Mouse (Mus musculus) lung, embryonic 16.5 days (tissue): ENCODE data around the gene Ltbp1. TPM values are rescaled to one million over a fixed set of nuclear protein-coding genes. Genes with fewer than 3 reads are reported as not detected.

Source experiments
- ATAC-seq: fragments of 200-750 bp; cut with Nextera tagmentation; 2 replicates; pipeline ENCODE4 v1.8.0; 2017; ENCODE audit warnings: low read depth, mild to moderate bottlenecking, moderate library complexity
- H3K27ac ChIP-seq: fragments of 300-500 bp; sonication (generic); 2 replicates; pipeline ENCODE4 v1.5.1; 2014; ENCODE audit warnings: mild to moderate bottlenecking, control low read depth, low read length
- H3K27me3 ChIP-seq: fragments of 300-500 bp; sonication (generic); 2 replicates; pipeline ENCODE4 v1.6.1; 2014; ENCODE audit warnings: low read depth, low read length, mixed read lengths; ENCODE audit not compliant: control insufficient read depth, insufficient read depth
- H3K36me3 ChIP-seq: fragments of 300-500 bp; sonication (generic); 2 replicates; pipeline ENCODE4 v1.6.1; 2014; ENCODE audit warnings: low read length; ENCODE audit not compliant: control insufficient read depth, insufficient read depth
- H3K4me1 ChIP-seq: fragments of 300-500 bp; sonication (generic); replicated peaks from 2 replicates; pipeline ENCODE4 v1.6.1; 2014; ENCODE audit warnings: low read length, mixed read lengths; ENCODE audit not compliant: control insufficient read depth, insufficient read depth
- H3K4me2 ChIP-seq: fragments of 300-500 bp; sonication (generic); 2 replicates; pipeline ENCODE4 v1.6.1; 2014; ENCODE audit warnings: low read depth, low read length, control low read depth
- H3K4me3 ChIP-seq: fragments of 300-500 bp; sonication (generic); 2 replicates; pipeline ENCODE4 v1.5.1; 2014; ENCODE audit warnings: mild to moderate bottlenecking, low read length, control low read depth
- H3K9ac ChIP-seq: fragments of 300-500 bp; sonication (generic); 2 replicates; pipeline ENCODE4 v1.6.1; 2014; ENCODE audit warnings: low read length, control low read depth
- H3K9me3 ChIP-seq: fragments of 300-500 bp; sonication (generic); 2 replicates; pipeline ENCODE4 v1.6.1; 2016; ENCODE audit warnings: low read length; ENCODE audit not compliant: control insufficient read depth
- WGBS: fragments of 180-500 bp; shearing (Covaris S2); extraction: QIAGEN DNeasy Blood & Tissue Kit; methylation state at CpG from one replicate; pipeline ENCODE4 v1.1.7; 2014; 5-methylcytosine and 5-hydroxymethylcytosine counted together
- polyA plus RNA-seq: library from polyadenylated mRNA; unstranded; fragments of >200 nt; fragmentation: Nextera tagmentation; extraction: Ambion mirVana; gene quantifications from 2 replicates; pipeline ENCODE4 v1.2.1, GENCODE M21; 2015

Gene Ltbp1
- polyA plus RNA-seq, 1 experiment from 2014 or later: 24.2 TPM

- no peaks in the 10 kb centered on the region for H3K36me3 ChIP-seq
- H3K4me2 ChIP-seq: no peak overlapping the region
- no peak overlapping the region for H3K27ac ChIP-seq
- H3K9me3 ChIP-seq: no peaks in the 10 kb centered on the region
- peaks cover 7% of the 10 kb centered on the region; the same call in 1 of the 2 replicates for H3K4me1 ChIP-seq
- no peak overlapping the region for H3K9ac ChIP-seq
- WGBS: 74% methylated on average over 11 of the region's 11 CpGs
- H3K27me3 ChIP-seq: no peaks in the 10 kb centered on the region
- ATAC-seq: no peak
- H3K4me3 ChIP-seq: no peak overlapping the region
Measured at GRCm38 (mm10) chr17:75088727-75089126, 83.4 kb downstream of the Ltbp1 start.

- H3K36me3 ChIP-seq: no peaks in the 10 kb centered on the region
- no peak overlapping the region for H3K9ac ChIP-seq
- no peak overlapping the region for H3K27ac ChIP-seq
- WGBS: 76% methylated on average over 6 of the region's 6 CpGs
- H3K4me3 ChIP-seq: no peak overlapping the region
- H3K4me1 ChIP-seq: peaks cover 7% of the 10 kb centered on the region; the same call in 1 of the 2 replicates
- no peak for ATAC-seq
- no peaks in the 10 kb centered on the region for H3K27me3 ChIP-seq
- no peak overlapping the region for H3K4me2 ChIP-seq
- no peaks in the 10 kb centered on the region for H3K9me3 ChIP-seq
Measured at GRCm38 (mm10) chr17:75090556-75090955, 85.2 kb downstream of the Ltbp1 start.

- Histone ChIP-seq H3K9ac (no peak overlapping the region), H3K4me2 (no peak overlapping the region), H3K27me3 (no peaks in the 10 kb centered on the region), H3K27ac (no peak overlapping the region), H3K9me3 (no peaks in the 10 kb centered on the region), H3K4me3 (no peak overlapping the region), H3K36me3 (no peaks in the 10 kb centered on the region), H3K4me1 (peaks cover 6% of the 10 kb centered on the region; the same call in 1 of the 2 replicates)
- WGBS: 63% methylated on average over 3 of the region's 3 CpGs
- no peak for ATAC-seq
Measured at GRCm38 (mm10) chr17:75093563-75093962, 88.2 kb downstream of the Ltbp1 start.

- WGBS: 68% methylated on average over 9 of the region's 9 CpGs
- Histone ChIP-seq H3K27me3 (no peaks in the 10 kb centered on the region), H3K4me2 (no peak overlapping the region), H3K9ac (no peak overlapping the region), H3K4me1 (0 out of 2 replicates have a peak, but pooled peaks cover 2% of the 10 kb centered on the region), H3K36me3 (no peaks in the 10 kb centered on the region), H3K27ac (no peak overlapping the region), H3K4me3 (no peak overlapping the region), H3K9me3 (no peaks in the 10 kb centered on the region)
- ATAC-seq: no peak
Measured at GRCm38 (mm10) chr17:75094591-75094990, 89.2 kb downstream of the Ltbp1 start.

- Histone ChIP-seq H3K27ac (no peak overlapping the region), H3K4me1 (0 out of 2 replicates have a peak, but pooled peaks cover 2% of the 10 kb centered on the region), H3K27me3 (no peaks in the 10 kb centered on the region), H3K9me3 (no peaks in the 10 kb centered on the region), H3K9ac (no peak overlapping the region), H3K4me3 (no peak overlapping the region), H3K36me3 (no peaks in the 10 kb centered on the region), H3K4me2 (no peak overlapping the region)
- ATAC-seq: peak; percentile 71
- 54% methylated on average over 7 of the region's 7 CpGs for WGBS
Measured at GRCm38 (mm10) chr17:75096727-75097126, 91.4 kb downstream of the Ltbp1 start.

- WGBS: 54% methylated on average over 3 of the region's 3 CpGs
- H3K36me3 ChIP-seq: no peaks in the 10 kb centered on the region
- no peaks in the 10 kb centered on the region for H3K27me3 ChIP-seq
- no peak overlapping the region for H3K9ac ChIP-seq
- ATAC-seq: no peak
- H3K9me3 ChIP-seq: no peaks in the 10 kb centered on the region
- H3K4me3 ChIP-seq: no peak overlapping the region
- 0 out of 2 replicates have a peak, but pooled peaks cover 2% of the 10 kb centered on the region for H3K4me1 ChIP-seq
- H3K27ac ChIP-seq: no peak overlapping the region
- no peak overlapping the region for H3K4me2 ChIP-seq
Measured at GRCm38 (mm10) chr17:75097367-75097766, 92.0 kb downstream of the Ltbp1 start.

GRCm38 (mm10) chr17:75101215-75101614 lies 95.8 kb downstream of the Ltbp1 start:
- Histone ChIP-seq H3K27ac (no peak overlapping the region), H3K4me2 (no peak overlapping the region), H3K9me3 (no peaks in the 10 kb centered on the region), H3K36me3 (no peaks in the 10 kb centered on the region), H3K27me3 (no peaks in the 10 kb centered on the region), H3K9ac (no peak overlapping the region), H3K4me1 (0 out of 2 replicates have a peak, but pooled peaks cover 2% of the 10 kb centered on the region), H3K4me3 (no peak overlapping the region)
- 68% methylated on average over 4 of the region's 4 CpGs for WGBS
- ATAC-seq: no peak

GRCm38 (mm10) chr17:75101994-75102393 lies 96.6 kb downstream of the Ltbp1 start:
- no peak overlapping the region for H3K9ac ChIP-seq
- H3K27me3 ChIP-seq: no peaks in the 10 kb centered on the region
- H3K4me1 ChIP-seq: 0 out of 2 replicates have a peak, but pooled peaks cover 2% of the 10 kb centered on the region
- WGBS: 85% methylated on average over 8 of the region's 8 CpGs
- no peaks in the 10 kb centered on the region for H3K36me3 ChIP-seq
- no peak overlapping the region for H3K4me3 ChIP-seq
- H3K4me2 ChIP-seq: no peak overlapping the region
- no peak for ATAC-seq
- H3K27ac ChIP-seq: no peak overlapping the region
- no peaks in the 10 kb centered on the region for H3K9me3 ChIP-seq

GRCm38 (mm10) chr17:75107412-75107811 lies 102.0 kb downstream of the Ltbp1 start:
- H3K27ac ChIP-seq: no peak overlapping the region
- no peaks in the 10 kb centered on the region for H3K9me3 ChIP-seq
- 82% methylated on average over 7 of the region's 7 CpGs for WGBS
- H3K4me1 ChIP-seq: peaks cover 6% of the 10 kb centered on the region; the same call in 1 of the 2 replicates
- no peak for ATAC-seq
- H3K27me3 ChIP-seq: no peaks in the 10 kb centered on the region
- H3K4me3 ChIP-seq: no peak overlapping the region
- H3K9ac ChIP-seq: no peak overlapping the region
- no peaks in the 10 kb centered on the region for H3K36me3 ChIP-seq
- no peak overlapping the region for H3K4me2 ChIP-seq

GRCm38 (mm10) chr17:75107879-75108278 lies 102.5 kb downstream of the Ltbp1 start:
- Histone ChIP-seq H3K27me3 (no peaks in the 10 kb centered on the region), H3K4me1 (peaks cover 6% of the 10 kb centered on the region; the same call in 1 of the 2 replicates), H3K4me3 (no peak overlapping the region), H3K9me3 (no peaks in the 10 kb centered on the region), H3K36me3 (no peaks in the 10 kb centered on the region), H3K4me2 (no peak overlapping the region), H3K9ac (no peak overlapping the region), H3K27ac (no peak overlapping the region)
- WGBS: 84% methylated on average over 5 of the region's 5 CpGs
- no peak for ATAC-seq
